Mouse (Mus musculus) heart, postnatal 14 days (tissue): ENCODE results near the gene Mkrn2os. TPM values are rescaled to one million over a fixed set of nuclear protein-coding genes. Genes with fewer than 3 reads are reported as not detected.

Source experiments
- DNase-seq, 2 experiments: peaks; one replicate each; pipeline ENCODE4 v3.0.0; 2021 to 2022
- intact Hi-C: fragments of 180-260 bp; cut with DNase I; formaldehyde crosslinking; loops from one replicate; pipeline ENCODE4 v1.15.1; 2025
- total RNA-seq, 2 experiments: library from RNA; stranded (reverse); gene quantifications; 2 replicates each; pipeline ENCODE4 v1.2.3; 2021

Mkrn2os gene
- total RNA-seq, 2 experiments from 2014 or later: 0.22 TPM

GRCm38 (mm10) chr6:115583430-115584125 is 8.8 kb downstream of the Mkrn2os start:
- DNase-seq: no peak
- intact Hi-C loops: no loop called here

GRCm38 (mm10) chr6:115582328-115583115 is 9.9 kb downstream of the Mkrn2os start:
- DNase-seq: no peak
- intact Hi-C loops: no loop called here

DNA sequence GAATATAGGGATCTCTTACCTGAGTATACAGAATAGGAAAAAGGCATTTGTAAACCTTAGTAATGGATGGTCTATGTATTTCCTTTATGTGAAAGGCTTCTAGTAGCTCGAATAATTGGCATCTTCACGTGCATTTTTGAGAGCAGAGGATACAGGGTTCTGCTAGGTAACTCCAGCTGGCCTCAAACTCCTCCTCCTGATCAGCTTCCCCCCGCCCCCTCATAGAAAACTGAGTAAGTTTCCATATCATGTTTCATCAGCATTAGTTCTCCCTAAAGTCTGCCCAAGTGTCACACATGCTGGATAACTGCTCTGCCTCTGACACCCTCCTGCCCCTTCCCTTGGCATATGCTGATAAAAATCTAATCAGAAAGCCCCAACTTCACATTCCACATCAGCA is 11.6 kb downstream of the Mkrn2os start:
- intact Hi-C loops: no loop called here
- DNase-seq: no peak

GRCm38 (mm10) chr6:115577941-115578340 is 14.4 kb downstream of the Mkrn2os start:
- intact Hi-C loops: no loop called here
- DNase-seq: no peak

DNA sequence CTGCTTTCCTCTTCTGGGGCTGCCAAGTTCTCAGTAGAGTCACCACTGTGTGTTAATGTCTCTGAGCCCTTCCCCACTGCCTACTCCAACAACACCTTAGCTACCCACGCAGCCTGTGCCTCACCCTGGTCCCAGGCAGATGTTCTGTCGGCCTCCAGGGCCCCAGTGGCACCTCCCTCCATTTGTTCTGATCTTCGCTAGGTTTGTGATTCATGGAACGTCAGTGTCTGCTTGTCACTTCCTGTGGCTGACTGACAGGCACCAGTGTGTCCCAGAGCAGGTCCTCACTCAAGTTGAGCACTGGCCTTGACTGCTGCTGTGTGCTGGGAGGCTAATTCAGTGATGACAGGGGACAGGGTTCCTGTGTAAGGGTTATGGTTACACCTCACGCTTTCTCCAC is 15.0 kb downstream of the Mkrn2os start:
- intact Hi-C loops: no loop called here
- no peak for DNase-seq

DNA sequence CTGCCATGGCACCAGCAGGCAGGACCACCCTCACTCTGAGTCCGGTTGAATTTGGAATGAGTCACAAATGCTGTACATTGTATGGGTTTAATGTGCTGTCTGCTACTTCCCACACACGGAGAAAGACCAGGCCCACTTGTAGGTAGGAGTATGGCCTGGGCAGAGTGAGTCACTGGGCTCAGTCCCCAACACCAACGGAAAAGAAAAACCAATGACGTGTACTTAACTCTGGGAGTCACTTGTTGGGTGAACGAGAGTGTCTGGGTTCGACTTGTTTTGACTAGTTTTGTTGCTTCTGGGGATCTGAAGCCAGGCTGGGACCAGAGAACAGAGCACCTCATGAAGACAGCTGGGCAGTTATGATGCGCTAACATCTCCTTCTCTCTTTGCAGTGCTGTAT is 18.2 kb downstream of the Mkrn2os start:
- no peak for DNase-seq
- intact Hi-C loops: no loop called here

DNA sequence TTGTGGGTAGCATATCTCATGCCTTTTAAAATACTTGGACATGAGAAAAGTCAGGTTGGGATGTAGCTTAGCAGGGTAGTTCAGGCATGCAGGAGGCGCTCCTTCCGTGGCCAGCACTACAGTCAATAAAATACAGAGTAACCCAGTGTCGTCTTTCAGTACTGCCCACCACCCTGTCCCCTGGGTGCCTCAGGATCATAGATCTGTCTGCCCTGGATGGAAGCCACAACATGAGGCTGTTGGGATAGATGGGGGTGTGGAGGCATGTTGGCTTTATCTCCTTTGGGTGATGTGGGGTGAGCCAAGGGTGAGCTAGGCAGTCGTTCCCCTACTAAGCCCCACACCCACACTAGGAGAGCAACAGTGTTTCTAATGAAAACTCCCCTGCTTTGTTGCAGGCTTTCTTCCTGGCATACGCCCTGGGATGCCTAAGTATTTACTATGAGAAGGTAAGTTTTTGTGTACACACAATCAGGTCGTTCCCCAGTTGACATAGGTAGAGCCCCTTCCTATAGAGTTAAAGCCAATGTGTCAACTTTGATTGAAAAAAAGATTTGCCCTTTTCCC is 26.8 kb downstream of the Mkrn2os start:
- intact Hi-C loops: no loop called here
- DNase-seq: no peak

DNA sequence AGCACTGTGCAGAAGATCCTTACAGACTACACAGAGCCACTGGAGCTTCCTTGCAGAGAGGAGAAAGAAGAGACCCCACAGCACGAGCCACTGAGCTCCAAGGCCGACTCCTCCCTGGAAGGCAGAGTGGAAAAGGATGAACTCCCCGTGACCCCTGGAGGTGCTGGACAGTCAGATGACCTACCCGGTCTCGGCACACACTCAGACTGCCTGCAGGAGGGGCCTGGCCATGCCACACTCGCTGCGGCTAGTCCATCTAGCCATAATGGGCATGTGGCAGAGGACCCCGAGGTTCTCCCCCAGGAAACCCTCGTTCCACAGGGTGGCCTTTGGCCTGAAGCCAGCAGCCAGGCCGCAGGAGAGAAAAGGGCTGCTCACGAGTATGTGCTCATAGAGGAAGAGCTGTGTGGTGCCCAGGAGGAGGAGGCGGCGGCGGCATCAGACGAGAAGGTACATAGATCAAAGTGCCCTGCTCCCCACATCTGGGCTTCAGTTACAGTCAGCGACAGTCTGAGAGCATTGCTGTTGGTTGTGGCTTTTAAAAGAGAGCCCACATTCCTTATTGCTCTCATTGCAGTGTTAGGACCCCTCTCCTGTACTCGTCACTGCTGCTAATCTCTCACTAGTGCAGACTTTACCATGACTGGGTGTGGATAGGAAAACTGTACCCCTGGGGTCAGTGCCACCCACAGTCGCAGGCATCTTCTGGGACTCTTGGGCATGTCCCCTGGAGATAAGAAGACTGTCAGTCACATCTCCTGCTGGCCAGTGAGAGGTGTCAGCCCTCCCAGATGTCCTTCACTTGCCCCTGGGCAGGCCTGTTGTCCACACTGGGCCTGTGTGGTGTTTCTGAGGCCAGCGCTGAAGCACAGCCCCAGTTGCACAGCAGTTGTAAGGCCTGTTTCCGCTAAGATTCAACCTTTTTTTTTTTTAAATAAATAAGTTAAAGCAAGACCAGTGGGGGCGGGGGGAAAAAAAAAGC is 32.4 kb downstream of the Mkrn2os start:
- no peak for DNase-seq

GRCm38 (mm10) chr6:115558176-115558575 is 34.2 kb downstream of the Mkrn2os start:
- no peak for DNase-seq
- intact Hi-C loops: no loop called here

More for the DNA sequence above, 32.4 kb downstream of the Mkrn2os start:
- intact Hi-C loops: no loop called here

- DNase-seq: no peak
- intact Hi-C loops: no loop called here
These were observed 36.9 kb downstream of the Mkrn2os start for GRCm38 (mm10) chr6:115555485-115555884.

- peak; percentile 51 to 70 for DNase-seq
- intact Hi-C loops: no loop called here
These were observed 46.1 kb downstream of the Mkrn2os start for GRCm38 (mm10) chr6:115546276-115546675.

GRCm38 (mm10) chr6:115544442-115544970 is 47.9 kb downstream of the Mkrn2os start, which contains the start of gene Tsen2:
Gene Tsen2, plus strand, starts transcription at chr6:115544664.
- intact Hi-C loops: no loop called here
- DNase-seq: peak; percentile 96 to 98

GRCm38 (mm10) chr6:115542341-115542740 is 50.0 kb downstream of the Mkrn2os start:
- no peak for DNase-seq
- intact Hi-C loops: no loop called here

GRCm38 (mm10) chr6:115541676-115542275 is 50.6 kb downstream of the Mkrn2os start:
- no peak for DNase-seq
- intact Hi-C loops: no loop called here

DNA sequence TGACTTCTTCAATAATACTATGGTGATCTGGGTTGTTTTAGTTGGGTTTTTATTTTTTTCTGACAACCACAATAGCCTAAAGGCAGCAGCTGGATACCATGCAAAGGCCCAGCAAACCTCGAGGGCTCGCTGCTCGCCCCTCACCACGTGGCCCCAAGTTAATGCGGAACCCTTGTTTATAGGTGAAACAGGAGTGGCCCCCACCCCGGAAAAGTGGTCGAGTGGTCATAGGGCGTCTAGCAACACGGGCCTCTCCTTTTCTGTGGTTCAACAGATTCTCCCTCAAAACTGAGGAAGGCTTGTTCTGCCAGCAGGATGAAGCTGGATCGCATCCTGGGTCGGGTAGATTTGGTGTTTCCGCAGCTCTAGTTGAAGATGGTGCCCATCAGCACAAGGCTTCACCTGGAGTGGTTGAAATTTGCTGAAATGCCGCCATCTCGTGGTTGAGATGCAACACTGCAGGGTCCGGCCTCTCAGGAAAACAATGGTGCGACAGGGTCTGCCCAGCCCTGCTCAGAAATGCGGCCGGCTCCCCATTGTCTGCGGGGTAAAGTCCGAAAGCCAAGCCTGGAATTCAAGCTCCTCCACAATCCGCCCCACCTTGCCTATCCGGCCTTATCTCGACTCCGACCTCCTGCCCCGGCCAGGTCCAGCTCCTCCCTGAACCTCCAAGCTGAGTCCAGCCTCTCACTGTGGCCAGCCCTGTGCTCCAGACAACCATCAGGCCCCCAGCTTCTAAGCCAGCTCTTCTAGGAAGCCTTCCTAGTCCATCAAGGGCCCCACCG is 53.5 kb downstream of the Mkrn2os start:
- intact Hi-C loops: loop anchor here (1.0 to 10.0 kb wide), 5 partner anchors 172 to 484 kb away; partner anchors contain the start of gene Gm17482
- DNase-seq: peak; percentile 83 to 89

- DNase-seq: no peak
- intact Hi-C loops: loop anchor here (10.0 kb wide), 1 partner anchor 481 kb away; no protein-coding TSS in a partner anchor
These were observed 56.2 kb downstream of the Mkrn2os start for GRCm38 (mm10) chr6:115536169-115536568.

- DNase-seq: peak; percentile 29 to 51
- intact Hi-C loops: loop anchor here (10.0 kb wide), 1 partner anchor 480 kb away; no protein-coding TSS in a partner anchor
These were observed 57.8 kb downstream of the Mkrn2os start for GRCm38 (mm10) chr6:115534617-115535016.
